Mouse (Mus musculus) brown adipose tissue, adult 24 weeks (tissue): Measurements from ENCODE around the gene Poln. TPM values are rescaled to one million over a fixed set of nuclear protein-coding genes. Genes with fewer than 3 reads are reported as not detected.

Experiments used
- H3K27ac ChIP-seq: fragments of 200-500 bp; replicated peaks from 2 replicates; pipeline ENCODE4 v1.5.1; 2012; ENCODE audit warnings: low read depth, mild to moderate bottlenecking, low read length
- H3K4me1 ChIP-seq: fragments of 200-500 bp; 2 replicates; pipeline ENCODE4 v1.6.1; 2012; ENCODE audit warnings: low read length, mixed read lengths; ENCODE audit not compliant: control insufficient read depth, insufficient read depth, insufficient read length
- H3K4me3 ChIP-seq: fragments of 200-500 bp; 2 replicates; pipeline ENCODE4 v1.5.1; 2012; ENCODE audit warnings: low read depth, mild to moderate bottlenecking, low read length, moderate library complexity; ENCODE audit not compliant: insufficient read depth
- polyA plus RNA-seq: library from polyadenylated mRNA; stranded (reverse); fragments of >200 nt; gene quantifications from 2 replicates; pipeline ENCODE4 v1.2.4, GENCODE M21; 2012; ENCODE audit not compliant: missing spikeins, insufficient read depth, insufficient read length

Gene Poln
- polyA plus RNA-seq, 1 experiment = 137 TPM

DNA sequence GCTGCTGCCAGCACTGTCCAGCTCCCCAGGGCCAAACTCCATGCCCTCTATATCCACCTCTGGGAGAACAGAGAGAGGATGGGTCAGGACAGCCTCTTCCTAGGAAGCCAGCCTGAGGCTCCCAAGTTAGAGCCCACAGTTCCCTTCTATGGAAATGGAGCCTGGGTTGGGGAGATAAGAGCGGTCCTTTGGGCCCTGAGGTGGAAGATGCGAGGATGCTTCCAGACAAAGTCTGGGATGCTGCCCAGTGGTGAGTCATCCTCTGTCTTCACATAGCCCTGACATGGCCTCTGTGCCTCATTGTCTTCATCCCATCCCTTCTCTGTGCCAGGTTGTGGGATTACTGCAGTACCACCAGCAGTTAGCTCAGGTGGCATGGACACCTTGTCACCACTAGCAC is 7.8 kb upstream of the Poln start:
- Histone ChIP-seq H3K4me1 (peaks cover 7% of the 10 kb centered on the region), H3K4me3 (no peak overlapping the region), H3K27ac (no peak overlapping the region)

DNA sequence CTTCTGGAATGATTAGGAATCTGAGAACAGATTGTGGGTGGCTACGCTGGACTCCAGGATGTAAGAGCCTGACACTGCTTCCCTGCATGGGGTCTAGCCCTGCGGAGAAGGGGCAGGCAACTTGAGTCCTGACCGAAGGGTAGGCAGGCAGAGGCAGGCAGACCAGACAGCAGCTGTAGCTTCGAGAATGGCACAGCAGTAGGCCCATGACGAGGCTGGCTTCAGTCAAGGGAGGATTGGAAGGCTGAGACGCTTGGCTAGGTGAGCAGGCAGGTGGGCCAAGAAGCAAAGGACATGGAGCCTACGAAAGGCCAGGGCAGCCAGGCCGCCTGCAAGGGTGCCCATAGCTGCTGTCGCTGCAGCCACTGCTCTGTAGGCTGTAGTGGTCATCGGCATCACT is 7.4 kb upstream of the Poln start:
- no peak overlapping the region for H3K4me3 ChIP-seq
- H3K4me1 ChIP-seq = peaks cover 4% of the 10 kb centered on the region; the same call in 1 of the 2 replicates
- no peak overlapping the region for H3K27ac ChIP-seq

DNA sequence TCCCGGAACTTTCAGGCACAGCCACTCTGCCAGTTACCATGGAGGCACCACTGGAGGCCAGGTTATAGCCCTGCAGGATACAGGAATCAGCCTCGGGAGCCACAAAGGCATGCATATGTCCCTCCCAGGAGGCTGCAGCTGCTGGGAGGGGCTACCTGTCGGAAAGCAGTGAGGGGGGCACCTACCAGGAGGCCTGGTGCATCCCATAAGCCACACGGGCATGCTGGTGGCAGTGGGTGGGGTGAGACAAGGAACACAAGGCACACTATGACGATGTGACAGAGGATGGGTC is 6.1 kb upstream of the Poln start:
- Histone ChIP-seq H3K4me3 (no peak overlapping the region), H3K4me1 (no peaks in the 10 kb centered on the region), H3K27ac (no peak overlapping the region)

DNA sequence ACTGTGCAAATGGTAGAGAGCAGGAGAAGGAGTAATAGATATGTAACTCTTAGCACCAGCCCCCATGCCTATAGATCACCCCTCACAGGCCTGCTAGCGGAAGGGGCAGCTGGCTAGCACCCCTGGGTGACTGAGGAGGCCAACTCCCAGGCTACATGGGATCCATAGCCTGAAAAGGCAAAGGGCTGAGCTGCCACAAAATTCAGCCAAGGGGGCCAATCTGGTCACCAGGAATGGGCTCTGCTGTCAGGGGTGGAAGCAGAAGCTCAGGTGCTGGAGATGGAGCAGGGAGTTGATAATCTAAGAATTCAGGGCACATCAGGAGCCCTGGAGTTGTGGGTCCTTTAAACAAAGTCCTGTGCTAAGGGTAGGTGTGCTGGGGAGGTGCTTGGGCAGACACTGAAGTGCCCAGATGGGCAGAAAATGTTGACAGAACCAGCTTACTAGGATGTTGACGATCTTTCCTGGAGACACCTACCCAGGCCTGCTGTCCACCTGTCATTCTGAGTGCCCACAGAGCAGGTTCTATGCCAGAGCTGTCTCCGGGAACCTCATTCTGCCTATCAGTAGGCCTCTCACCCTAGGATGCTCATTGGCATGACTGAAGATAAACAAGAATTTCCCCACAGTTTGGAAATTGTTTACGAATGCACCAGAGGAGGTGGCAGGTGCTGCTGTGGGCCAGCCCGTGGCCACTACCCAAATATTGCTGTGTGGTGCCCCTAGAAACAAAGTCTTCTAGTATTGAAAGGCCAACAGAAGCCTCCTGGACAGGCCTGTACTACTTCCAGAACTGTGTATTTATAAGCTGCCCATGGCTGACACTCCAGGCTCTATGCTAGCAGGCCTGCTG is 5.5 kb upstream of the Poln start:
- no peak overlapping the region for H3K27ac ChIP-seq
- H3K4me3 ChIP-seq = no peak overlapping the region
- no peaks in the 10 kb centered on the region for H3K4me1 ChIP-seq

DNA sequence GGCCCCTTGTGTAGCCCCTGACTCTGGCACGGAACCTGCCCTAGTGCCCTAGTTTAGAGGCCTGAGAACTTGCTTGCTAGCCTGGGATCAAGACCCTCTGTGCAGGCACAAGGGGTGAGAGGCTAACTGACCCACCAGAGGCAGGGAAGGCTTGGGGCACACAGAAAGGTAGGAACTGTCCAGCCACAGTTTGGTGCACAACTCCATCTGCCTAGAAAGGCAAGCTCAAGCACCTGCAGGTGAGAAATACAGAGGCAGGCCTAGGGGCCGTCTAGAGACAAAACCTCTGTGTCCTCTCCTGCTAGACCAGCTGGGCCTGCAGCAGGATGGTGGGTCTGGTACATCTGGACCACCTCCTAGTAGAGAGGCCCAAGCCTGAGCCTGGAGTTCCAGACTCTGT is 4.8 kb upstream of the Poln start:
- no peaks in the 10 kb centered on the region for H3K4me1 ChIP-seq
- H3K27ac ChIP-seq = no peak overlapping the region
- no peak overlapping the region for H3K4me3 ChIP-seq

DNA sequence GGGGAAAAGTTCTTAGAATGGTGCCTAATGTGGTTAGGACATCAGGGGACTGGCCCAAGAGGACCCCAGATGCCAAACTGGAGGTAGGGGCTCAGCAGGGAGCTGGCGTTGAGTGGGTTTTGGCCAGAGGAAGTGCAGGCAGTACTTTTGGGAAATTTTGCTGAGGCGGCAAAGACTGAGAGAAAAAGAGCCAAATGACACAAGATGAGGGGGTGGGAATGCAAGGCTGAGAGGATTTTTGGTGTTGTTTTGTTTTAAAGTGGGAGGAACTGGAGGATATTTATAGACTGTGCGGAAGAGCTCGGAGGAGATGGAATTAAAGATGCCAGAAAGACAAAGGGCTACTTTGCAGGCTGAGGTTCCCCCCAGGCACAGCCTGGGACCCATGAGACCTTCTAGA is 1.5 kb upstream of the Poln start:
- Histone ChIP-seq H3K4me3 (no peak overlapping the region), H3K4me1 (no peaks in the 10 kb centered on the region), H3K27ac (peak overlapping the region; percentile 82)

DNA sequence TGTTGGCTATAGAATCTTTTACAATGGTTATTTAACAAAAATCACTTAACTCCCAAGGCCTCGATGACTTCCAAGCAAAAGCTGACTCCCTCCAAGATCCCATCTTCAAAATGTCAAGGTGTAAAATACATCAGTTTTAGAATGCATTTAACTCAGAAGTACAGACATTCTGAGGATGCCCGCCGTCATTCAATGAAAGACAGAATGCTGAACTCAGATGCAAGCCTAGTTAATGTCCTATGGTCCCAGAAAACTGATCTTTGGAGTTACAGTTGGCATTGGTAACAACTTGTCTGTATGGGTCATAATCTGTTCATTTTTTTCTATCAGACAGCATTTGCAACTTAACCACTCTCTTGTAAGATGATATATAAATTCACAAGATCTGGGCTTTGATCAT is 706 bp upstream of the Poln start:
- Histone ChIP-seq H3K4me1 (no peaks in the 10 kb centered on the region), H3K4me3 (peak overlapping the region; percentile 60), H3K27ac (peak overlapping the region; percentile 87)

DNA sequence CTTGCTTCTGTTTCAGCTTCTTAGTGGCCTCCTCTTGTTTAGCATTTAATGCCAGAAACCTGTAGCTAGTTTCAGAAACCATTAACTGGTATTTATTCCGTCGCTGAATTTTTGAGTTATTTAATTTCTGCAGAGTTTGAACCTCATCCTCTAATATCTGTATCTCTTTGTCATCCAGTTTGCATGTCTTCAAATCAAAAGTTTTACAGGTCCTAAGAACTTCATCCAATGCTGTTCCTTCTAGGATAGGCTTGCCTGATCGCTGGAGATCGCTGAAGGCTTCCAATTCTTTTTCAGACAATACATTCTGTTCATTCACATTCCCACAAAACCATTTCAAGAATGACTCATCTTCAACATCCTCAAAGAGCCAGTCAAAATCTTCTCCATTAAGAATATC is 1.4 kb downstream of the Poln start:
- Histone ChIP-seq H3K4me3 (no peak overlapping the region), H3K4me1 (no peaks in the 10 kb centered on the region), H3K27ac (no peak overlapping the region)

DNA sequence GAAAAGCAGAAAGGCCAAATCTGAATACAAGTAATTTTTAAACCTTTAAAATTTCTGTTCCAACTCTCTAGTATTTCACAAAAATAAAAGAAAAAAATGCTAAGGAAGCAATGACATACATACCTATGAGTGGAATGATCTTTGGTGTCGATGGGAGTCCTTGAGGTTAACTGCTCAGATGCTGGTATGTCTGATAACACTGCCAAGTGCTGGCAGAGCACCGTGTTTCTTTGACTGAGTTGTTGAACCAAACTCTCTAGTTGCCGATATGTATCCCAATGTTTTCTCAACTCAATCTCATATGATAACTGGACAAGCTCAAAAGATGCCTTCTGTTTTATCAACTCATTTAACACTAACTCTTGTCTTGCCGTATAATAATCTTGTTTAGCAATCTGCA is 3.5 kb downstream of the Poln start:
- Histone ChIP-seq H3K4me1 (no peaks in the 10 kb centered on the region), H3K4me3 (no peak overlapping the region), H3K27ac (no peak overlapping the region)

DNA sequence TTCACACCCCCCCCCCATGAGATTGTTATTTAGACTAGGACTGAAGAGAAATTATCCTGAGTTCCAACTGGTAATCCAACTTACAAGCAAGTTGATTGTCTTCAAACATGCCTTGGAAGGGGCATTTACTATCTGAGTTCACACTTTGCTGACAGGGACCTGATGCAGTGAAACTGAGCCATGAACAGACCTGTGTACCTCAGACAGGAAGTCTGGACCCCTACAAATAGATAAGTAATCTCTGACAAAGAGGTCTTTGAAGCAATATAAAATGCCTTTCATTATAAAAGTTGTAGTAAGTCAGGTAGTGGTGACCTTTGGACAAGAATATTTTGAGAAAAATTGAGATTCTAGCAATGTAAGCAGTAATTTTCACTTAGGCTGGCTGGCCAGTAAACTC is 20.8 kb downstream of the Poln start:
- Histone ChIP-seq H3K4me3 (no peak overlapping the region), H3K4me1 (no peaks in the 10 kb centered on the region), H3K27ac (no peak overlapping the region)

DNA sequence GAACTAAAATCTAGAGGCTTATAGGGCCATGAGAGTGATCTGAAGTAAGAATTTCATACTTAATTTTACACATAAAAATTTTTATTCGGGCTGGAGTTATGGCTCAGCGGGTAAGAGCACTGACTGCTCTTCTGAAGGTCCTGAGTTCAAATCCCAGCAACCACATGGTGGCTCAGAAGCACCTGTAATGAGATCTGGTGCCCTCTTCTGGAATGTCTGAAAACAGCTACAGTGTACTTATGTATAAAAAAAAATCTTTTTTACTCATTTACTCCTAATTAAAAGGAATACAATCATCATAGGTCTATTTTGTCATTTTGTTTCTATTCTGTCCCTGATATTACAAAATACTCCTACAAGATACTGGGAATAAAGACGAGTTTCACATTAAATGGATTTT is 21.7 kb downstream of the Poln start:
- H3K27ac ChIP-seq = no peak overlapping the region
- H3K4me1 ChIP-seq = no peaks in the 10 kb centered on the region
- H3K4me3 ChIP-seq = no peak overlapping the region

DNA sequence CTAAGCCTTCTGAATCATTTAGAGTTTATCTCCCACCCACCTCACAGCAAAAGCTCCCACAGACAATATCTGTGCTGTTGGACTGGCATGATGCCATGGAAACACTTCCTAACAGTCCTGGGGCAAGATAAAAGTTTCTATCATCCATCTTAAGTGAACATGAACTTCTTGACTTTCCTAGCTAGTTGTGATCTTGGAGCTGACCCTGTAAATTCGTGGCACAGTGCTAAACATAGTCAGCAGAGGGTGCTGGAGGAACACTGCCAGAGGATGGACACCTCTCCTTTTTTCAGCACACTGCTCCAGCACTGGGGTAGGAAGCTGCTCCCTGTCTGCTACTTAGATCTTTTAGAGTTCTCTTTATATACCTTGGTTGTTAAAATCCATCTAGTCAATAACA is 29.5 kb downstream of the Poln start:
- Histone ChIP-seq H3K27ac (no peak overlapping the region), H3K4me1 (no peaks in the 10 kb centered on the region), H3K4me3 (no peak overlapping the region)

DNA sequence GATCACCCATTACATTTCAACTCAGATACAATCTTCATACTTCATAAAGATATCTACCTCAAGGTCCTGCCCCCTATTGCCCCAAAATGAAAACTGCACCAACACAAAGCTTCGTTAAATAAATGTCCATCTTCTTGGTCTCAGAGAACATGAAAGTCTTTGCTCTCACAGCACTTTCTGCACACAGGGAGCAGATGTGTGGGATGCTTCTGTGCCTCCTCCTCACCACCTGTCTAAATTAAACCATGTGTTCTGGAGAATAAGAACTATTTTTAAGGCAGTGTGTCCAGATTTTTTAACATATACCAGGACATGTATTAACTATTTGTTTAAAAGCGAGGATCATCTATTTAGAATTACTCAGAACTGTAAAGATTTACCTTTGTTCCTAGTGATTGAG is 36.5 kb downstream of the Poln start:
- Histone ChIP-seq H3K4me1 (no peaks in the 10 kb centered on the region), H3K4me3 (no peak overlapping the region), H3K27ac (no peak overlapping the region)

DNA sequence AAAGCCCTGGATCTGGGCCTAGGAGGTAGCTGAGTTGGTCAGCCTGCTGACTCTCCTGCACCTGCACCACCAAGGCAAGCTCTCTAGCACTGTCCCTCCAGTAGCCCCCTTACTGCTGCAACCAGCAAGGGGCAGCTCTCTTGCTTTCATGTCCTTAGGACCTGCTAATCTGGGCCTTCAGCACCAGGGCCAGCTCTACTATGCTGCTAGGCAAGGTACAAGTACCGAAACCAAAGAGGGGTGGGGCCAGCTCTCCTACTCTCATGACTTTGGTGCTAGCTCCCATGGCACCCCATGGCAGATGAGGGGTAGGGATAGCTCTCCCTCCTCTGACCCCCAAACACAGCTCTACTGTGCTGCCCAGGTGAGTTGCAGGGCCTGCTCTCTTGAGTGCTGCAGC is 45.1 kb downstream of the Poln start:
- Histone ChIP-seq H3K4me3 (no peak overlapping the region), H3K27ac (no peak overlapping the region), H3K4me1 (no peaks in the 10 kb centered on the region)

DNA sequence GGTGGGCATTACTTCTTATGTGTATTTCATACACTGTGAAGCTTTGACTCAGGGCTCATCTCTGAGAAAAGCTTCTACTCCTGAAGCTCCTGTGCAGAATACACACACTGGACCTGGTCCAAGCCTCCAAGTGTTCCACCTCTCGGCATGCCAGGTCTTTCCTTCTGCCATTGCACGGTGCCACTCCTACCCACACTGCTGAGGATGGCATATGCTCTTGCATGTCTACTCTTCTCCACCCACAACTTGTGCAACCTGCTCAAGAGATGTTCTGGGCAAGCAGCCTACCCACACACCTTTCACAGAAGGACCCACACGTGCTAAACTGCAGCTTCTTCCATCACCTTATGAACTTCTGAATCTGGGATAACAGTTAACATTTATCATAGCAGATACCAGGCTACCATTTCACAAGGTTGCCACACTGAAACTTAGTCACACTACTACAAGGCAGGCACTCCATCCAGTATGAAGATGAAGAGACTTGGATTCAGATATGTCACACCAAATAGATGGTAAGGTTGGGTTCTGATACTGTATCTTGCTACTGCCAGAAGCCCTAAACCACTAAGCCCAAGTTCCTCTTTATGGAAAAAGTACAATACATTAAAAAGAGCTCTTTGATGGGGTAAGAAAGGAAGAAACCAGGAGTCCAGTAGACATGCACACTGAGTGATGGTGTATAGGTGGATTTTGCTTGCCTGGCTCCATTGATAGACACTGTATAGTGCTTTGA is 50.0 kb downstream of the Poln start:
- H3K27ac ChIP-seq = no peak overlapping the region
- H3K4me1 ChIP-seq = no peaks in the 10 kb centered on the region
- no peak overlapping the region for H3K4me3 ChIP-seq

DNA sequence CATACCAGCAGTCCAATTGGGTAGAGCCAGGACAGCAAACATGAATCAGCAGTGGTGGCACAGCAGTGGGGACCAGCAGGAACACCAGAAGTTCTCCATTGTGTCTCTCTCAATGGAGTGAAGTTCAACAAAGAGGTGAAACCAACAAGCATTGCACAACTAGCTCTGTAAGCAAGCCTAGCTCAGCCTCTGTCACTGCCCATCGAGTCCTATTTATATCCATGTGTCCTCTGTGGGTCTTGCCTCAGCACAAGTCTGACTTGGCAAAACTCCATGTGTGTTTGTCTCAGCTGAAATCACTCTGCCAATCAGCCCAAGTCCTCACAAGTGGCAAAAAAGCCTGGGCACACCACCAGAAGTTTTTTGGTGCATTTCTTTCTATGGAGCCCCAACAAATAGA is 63.6 kb downstream of the Poln start:
- Histone ChIP-seq H3K4me1 (no peaks in the 10 kb centered on the region), H3K27ac (peak overlapping the region; percentile 91), H3K4me3 (peak overlapping the region; percentile 48)
